Mouse (Mus musculus) lung, postnatal 0 days (tissue): ENCODE data around the gene Gm49384. TPM values are rescaled to one million over a fixed set of nuclear protein-coding genes. Genes with fewer than 3 reads are reported as not detected.

Source experiments
- ATAC-seq: fragments of 200-750 bp; cut with Nextera tagmentation; 2 replicates; pipeline ENCODE4 v1.8.0; 2017; ENCODE audit warnings: moderate library complexity
- DNase-seq: peaks from one replicate; pipeline ENCODE4 v3.0.0-alpha.2; 2016; ENCODE audit warnings: low spot score
- H3K27ac ChIP-seq: fragments of 300-500 bp; sonication (generic); 2 replicates; pipeline ENCODE4 v1.5.1; 2014; ENCODE audit warnings: antibody characterized with exemption, mild to moderate bottlenecking, low read length, mixed read lengths
- H3K27me3 ChIP-seq: fragments of 300-500 bp; sonication (generic); replicated peaks from 2 replicates; pipeline ENCODE4 v1.6.1; 2014; ENCODE audit warnings: low read length, mixed read lengths; ENCODE audit not compliant: insufficient read depth
- H3K36me3 ChIP-seq: fragments of 300-500 bp; sonication (generic); 2 replicates; pipeline ENCODE4 v1.6.1; 2014; ENCODE audit warnings: low read length, mixed read lengths; ENCODE audit not compliant: insufficient read depth
- H3K4me1 ChIP-seq: fragments of 300-500 bp; sonication (generic); 2 replicates; pipeline ENCODE4 v1.6.1; 2014; ENCODE audit warnings: antibody characterized with exemption, low read depth, low read length, mixed read lengths; ENCODE audit not compliant: insufficient read depth
- H3K4me2 ChIP-seq: fragments of 300-500 bp; sonication (generic); replicated peaks from 2 replicates; pipeline ENCODE4 v1.6.1; 2014; ENCODE audit warnings: low read depth, mild to moderate bottlenecking, low read length, moderate library complexity, mixed read lengths
- H3K4me3 ChIP-seq: fragments of 300-500 bp; sonication (generic); 2 replicates; pipeline ENCODE4 v1.5.1; 2014; ENCODE audit warnings: low read depth, low read length
- H3K9ac ChIP-seq: fragments of 300-500 bp; sonication (generic); replicated peaks from 2 replicates; pipeline ENCODE4 v1.6.1; 2014; ENCODE audit warnings: low read depth, mild to moderate bottlenecking
- H3K9me3 ChIP-seq: fragments of 300-500 bp; sonication (generic); 2 replicates; pipeline ENCODE4 v1.6.1; 2016; ENCODE audit warnings: low read length, mixed read lengths
- CTCF ChIP-seq: IDR thresholded peaks from 2 replicates; pipeline ENCODE4 v1.5.1; 2016; ENCODE audit warnings: antibody characterized with exemption, mild to moderate bottlenecking
- EP300 ChIP-seq: IDR thresholded peaks from 2 replicates; pipeline ENCODE4 v1.6.1; 2016; ENCODE audit warnings: antibody characterized with exemption, mild to moderate bottlenecking, control low read depth
- WGBS: fragments of 180-500 bp; shearing (Covaris S2); extraction: QIAGEN DNeasy Blood & Tissue Kit; methylation state at CpG from one replicate; pipeline ENCODE4 v1.1.7; 2014; 5-methylcytosine and 5-hydroxymethylcytosine counted together
- polyA plus RNA-seq: library from polyadenylated mRNA; unstranded; fragments of >200 nt; fragmentation: Nextera tagmentation; extraction: Ambion mirVana; gene quantifications from 2 replicates; pipeline ENCODE4 v1.2.1, GENCODE M21; 2015

Gm49384 gene
- polyA plus RNA-seq, 1 experiment from 2014 or later: 6.4 TPM

DNA sequence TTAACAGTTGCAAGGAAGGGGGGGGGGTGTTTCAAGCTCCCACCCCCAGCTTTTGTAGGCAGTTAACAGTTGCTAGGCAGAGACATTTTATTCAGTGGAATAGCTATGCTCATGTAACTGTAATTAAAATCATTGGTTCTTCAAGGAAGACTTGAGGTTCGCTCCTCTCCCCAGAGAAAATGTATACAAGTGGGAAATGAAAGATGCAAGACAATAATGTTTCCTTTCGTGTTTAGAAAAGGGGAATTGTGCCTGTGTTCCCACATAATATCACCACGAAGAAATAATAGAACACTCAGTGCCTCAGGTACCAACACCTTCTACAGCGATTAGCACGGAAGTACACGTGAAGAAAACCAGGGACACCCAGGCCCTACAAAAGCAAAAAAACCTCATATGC, 36.8 kb upstream of the Gm49384 start, which contains the start of gene Klhdc1:
TSS of gene Klhdc1 (plus strand) at position 301 of the 400 bp plus-strand sequence.
- ATAC-seq (no peak), DNase-seq (no peak)
- no peaks in the 10 kb centered on the region for H3K27me3 ChIP-seq
- H3K9ac ChIP-seq: peak within 1 kb of the TSS; percentile 69
- H3K27ac ChIP-seq: peak within 1 kb of the TSS; percentile 78
- H3K9me3 ChIP-seq: no peaks in the 10 kb centered on the region
- TF ChIP-seq CTCF (no peak), EP300 (no peak)
- H3K4me2 ChIP-seq: peak within 1 kb of the TSS; percentile 85
- WGBS: 63% methylated on average over 6 of the region's 6 CpGs
- peak within 1 kb of the TSS; percentile 74 for H3K4me3 ChIP-seq
- H3K4me1 ChIP-seq: no peaks in the 10 kb centered on the region
- H3K36me3 ChIP-seq: no peaks in the 10 kb centered on the region

DNA sequence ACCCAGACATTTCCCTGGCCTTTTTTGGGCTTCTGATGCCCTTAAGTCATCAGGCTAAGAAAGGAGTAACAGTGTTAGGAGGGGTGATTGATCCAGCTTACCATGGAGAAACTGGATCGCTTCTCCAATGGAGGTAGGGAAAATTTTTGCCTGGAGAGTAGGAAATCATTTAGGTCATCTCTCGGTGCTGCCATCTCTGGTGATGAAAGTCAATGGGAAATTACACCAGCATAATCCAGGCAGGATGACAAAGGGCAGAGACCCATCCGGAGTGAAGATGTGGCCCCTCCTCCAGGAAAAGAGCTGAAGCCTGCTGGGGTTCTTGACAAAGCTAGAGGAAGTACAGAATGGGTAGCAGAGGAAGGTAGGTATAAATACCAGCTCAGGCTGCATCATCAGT, 34.2 kb upstream of the Gm49384 start:
- peak; percentile 45 for TF ChIP-seq CTCF
- TF ChIP-seq EP300: no peak
- no peak overlapping the region for H3K4me3 ChIP-seq
- no peaks in the 10 kb centered on the region for H3K36me3 ChIP-seq
- H3K27ac ChIP-seq: no peak overlapping the region
- H3K27me3 ChIP-seq: no peaks in the 10 kb centered on the region
- ATAC-seq: peak; percentile 29
- H3K4me1 ChIP-seq: no peaks in the 10 kb centered on the region
- no peak overlapping the region for H3K9ac ChIP-seq
- WGBS: 32% methylated on average over 3 of the region's 3 CpGs
- no peaks in the 10 kb centered on the region for H3K9me3 ChIP-seq
- DNase-seq: peak; percentile 38
- no peak overlapping the region for H3K4me2 ChIP-seq

DNA sequence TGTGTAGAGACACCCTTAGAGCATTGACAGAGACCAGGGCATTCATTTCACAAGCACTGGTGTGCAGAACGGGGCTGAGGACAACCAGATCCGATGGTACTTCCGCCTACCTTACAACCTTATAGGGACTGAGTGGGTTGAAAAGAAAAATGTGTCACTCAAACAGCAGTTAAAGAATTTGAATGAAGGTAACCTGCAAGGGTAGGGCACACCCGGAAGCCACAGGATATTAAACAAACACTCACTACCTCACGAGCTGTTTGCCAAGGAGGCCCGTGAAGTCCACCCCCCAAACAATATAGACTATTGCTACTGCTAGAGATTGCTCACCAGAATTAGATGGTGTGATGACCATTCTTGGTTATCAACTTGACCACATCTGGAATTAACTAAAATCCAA, 31.7 kb upstream of the Gm49384 start:
- H3K4me1 ChIP-seq: no peaks in the 10 kb centered on the region
- H3K4me2 ChIP-seq: no peak overlapping the region
- ATAC-seq (peak; percentile 70), DNase-seq (peak; percentile 70)
- H3K27me3 ChIP-seq: no peaks in the 10 kb centered on the region
- no peak overlapping the region for H3K27ac ChIP-seq
- H3K36me3 ChIP-seq: no peaks in the 10 kb centered on the region
- H3K9ac ChIP-seq: no peak overlapping the region
- no peaks in the 10 kb centered on the region for H3K9me3 ChIP-seq
- TF ChIP-seq CTCF (no peak), EP300 (no peak)
- 55% methylated on average over 6 of the region's 6 CpGs for WGBS
- H3K4me3 ChIP-seq: no peak overlapping the region

DNA sequence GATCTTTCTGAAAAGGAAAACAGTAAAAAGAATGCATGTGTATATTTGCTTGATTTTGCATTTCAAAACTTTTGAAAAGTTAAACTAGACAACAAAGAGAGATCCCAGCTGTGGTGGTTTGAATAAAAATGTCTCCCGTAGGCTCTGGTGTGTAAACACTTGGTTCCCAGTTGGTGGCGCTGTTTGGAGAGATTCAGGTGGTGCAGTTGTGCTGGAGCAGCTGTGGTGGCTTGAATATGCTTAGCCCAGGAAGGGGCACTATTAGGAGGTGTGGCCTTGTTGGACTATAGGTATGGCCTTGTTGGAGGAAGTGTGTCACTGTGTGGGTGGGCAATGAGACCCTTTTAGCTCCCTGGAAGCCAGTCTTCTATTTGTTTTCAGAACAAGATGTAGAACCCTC, 25.2 kb upstream of the Gm49384 start:
- Histone ChIP-seq H3K4me3 (no peak overlapping the region), H3K27ac (no peak overlapping the region), H3K36me3 (no peaks in the 10 kb centered on the region), H3K27me3 (no peaks in the 10 kb centered on the region), H3K9ac (no peak overlapping the region), H3K4me2 (no peak overlapping the region), H3K9me3 (no peaks in the 10 kb centered on the region), H3K4me1 (no peaks in the 10 kb centered on the region)
- DNase-seq (peak; percentile 58), ATAC-seq (no peak)
- TF ChIP-seq CTCF (peak; percentile 62), EP300 (no peak)
- WGBS: 71% methylated on average over 2 of the region's 2 CpGs

DNA sequence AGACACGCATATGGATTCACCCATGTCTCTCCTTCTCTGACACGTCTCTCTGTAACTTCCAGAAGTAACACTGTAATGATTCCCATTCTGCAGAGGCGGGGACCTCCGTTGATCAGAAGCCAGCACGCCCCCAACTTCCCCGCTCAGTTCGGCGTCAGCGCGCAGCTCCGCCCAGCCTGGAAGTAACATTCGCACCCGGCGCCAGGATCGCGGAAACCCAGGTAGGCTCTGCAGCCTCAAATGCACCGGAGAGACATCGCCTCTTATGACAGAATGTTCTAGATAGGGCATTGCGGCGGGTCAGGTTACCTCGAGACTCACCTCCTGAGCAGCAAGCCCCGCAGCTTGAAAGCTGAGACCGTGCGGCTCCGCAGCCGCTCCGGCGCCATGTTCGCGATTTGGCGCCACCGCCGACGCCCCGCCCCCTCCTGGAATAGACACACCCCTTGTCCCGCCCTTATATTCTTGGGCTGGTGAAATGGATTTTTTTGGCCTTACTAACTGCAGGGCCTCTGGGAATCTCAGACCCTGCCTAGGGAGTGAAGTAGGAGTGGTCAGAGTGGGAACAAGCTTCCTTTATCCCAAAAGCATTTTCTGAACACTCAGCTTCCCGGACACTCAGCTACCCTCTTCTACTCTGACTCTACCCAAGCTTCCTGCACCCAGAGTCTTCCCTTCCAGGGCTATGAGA, 23.9 kb upstream of the Gm49384 start, which contains the start of gene Pole2:
TSS of gene Pole2 (minus strand) at position 420 of the 691 bp plus-strand sequence.
- Histone ChIP-seq H3K9me3 (no peaks in the 10 kb centered on the region), H3K27ac (peak within 1 kb of the TSS; percentile 63), H3K36me3 (no peaks in the 10 kb centered on the region), H3K4me3 (peak within 1 kb of the TSS; percentile 70), H3K9ac (peak within 1 kb of the TSS; percentile 50), H3K4me2 (peak within 1 kb of the TSS; percentile 52), H3K27me3 (no peaks in the 10 kb centered on the region), H3K4me1 (no peaks in the 10 kb centered on the region)
- peak; percentile 94 for DNase-seq
- ATAC-seq: peak; percentile 97
- TF ChIP-seq EP300: no peak
- no peak; the same call in 1 of the 2 replicates for TF ChIP-seq CTCF
- WGBS: under 1% methylated on average over 37 of the region's 37 CpGs

DNA sequence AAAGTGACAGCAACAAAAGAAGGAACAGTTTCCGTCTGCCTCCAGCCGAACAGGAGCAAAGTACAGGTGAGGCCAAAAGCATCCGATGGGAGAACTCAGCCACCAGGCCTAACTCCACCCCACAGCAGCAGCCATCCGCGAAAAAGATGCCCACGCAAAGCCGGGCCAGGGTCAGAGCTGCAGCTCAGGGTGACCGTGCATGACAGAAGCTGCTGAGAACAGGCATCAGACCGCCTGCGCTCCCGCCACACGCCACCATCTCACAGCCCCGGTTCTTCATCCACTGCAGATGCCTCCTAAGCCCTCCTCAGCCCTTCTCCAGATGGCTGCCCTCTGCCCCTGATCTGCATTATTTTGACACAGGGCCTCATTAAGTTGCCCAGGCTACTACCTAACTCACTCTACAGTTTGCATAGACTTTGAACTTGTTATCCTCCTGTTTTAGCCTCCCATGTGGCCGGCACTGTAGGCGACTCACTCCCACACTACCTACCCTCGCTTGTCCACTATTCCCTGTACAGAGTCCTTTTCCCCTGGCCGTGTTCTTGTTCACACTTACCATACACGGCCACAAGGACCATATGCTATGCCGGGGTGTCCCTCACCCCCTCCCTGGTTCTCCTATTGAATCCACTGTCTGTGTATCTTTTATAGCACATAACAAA, 16.7 kb upstream of the Gm49384 start:
- Histone ChIP-seq H3K4me1 (no peaks in the 10 kb centered on the region), H3K27me3 (no peaks in the 10 kb centered on the region), H3K9me3 (no peaks in the 10 kb centered on the region), H3K36me3 (no peaks in the 10 kb centered on the region; the same call in 1 of the 2 replicates), H3K4me2 (no peak overlapping the region), H3K9ac (no peak overlapping the region), H3K4me3 (no peak overlapping the region), H3K27ac (no peak overlapping the region)
- no peak for DNase-seq
- WGBS: 92% methylated on average over 19 of the region's 19 CpGs
- ATAC-seq: no peak
- TF ChIP-seq CTCF: no peak
- no peak for TF ChIP-seq EP300
